Mouse (Mus musculus): ENCODE measurements at regions not wholly inside any gene's neighbourhood (a gene's known extent, or its start where the extent isn't known, plus 50 kb on each side); places are given as distances from the start of the nearest gene placed in this dataset.
A peak's percentile ranks its signal among the peaks of the same experiment; 100 is the strongest.

DNA sequence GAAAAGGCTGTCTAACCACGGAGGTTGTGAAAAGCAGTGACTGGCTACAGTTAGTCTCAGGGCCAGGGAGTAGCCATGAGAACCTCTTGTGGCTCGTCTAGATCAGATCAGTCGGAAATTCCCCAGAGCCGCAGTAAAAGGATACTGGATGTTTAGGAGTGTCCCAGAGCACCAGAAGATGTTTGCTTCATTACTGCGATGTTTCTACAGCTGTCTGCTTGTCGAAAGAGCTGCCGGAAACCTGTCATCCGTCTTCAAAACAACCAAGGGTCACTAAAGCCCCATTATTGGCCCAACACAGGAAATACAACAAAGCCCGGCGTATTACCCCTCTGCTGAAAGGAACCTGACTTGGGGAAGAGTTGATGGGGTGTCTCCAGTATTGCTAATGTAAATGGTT lies 245.2 kb upstream of the 1700056E22Rik start:
- no peak for DNase-seq

DNA sequence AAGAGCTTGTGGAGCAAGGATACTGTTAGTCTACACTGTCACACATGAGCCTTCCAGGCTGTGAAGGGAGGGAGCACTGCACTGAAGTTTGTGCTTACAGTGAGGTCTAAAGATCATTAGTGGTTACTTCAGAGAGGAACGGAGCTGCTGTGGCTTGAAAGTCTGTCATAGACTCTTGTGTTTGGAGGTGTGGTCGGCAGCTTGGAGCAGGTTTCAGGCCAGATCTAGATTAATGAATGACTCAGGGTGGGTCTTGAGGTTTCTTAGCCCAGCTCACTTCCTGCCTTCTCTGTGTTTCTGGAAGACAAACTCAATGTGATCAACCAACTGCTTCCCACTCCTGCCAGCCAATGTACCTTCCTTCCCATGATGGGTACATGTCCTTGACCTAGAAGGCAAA lies 242.9 kb upstream of the 1700056E22Rik start:
- DNase-seq = no peak

DNA sequence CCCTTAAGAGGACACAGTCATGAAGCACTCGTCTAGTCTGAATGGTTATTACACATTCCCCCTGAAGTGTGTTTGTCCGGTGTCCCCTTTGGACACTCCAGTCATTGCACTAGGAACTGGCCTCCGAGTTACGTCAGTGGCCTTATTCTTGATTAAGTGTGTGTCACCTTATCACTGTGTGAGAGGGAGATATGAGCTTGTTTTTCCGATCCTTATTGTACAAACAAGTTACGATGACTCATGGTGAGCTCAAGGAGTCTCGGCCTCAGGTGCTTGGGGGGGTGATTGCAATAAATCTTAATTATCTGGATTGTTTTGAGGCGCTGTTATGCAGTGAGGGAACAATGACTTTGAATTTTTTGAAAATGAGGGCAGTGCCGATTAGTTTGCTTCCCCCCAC lies 241.8 kb upstream of the 1700056E22Rik start:
- no peak for DNase-seq

DNA sequence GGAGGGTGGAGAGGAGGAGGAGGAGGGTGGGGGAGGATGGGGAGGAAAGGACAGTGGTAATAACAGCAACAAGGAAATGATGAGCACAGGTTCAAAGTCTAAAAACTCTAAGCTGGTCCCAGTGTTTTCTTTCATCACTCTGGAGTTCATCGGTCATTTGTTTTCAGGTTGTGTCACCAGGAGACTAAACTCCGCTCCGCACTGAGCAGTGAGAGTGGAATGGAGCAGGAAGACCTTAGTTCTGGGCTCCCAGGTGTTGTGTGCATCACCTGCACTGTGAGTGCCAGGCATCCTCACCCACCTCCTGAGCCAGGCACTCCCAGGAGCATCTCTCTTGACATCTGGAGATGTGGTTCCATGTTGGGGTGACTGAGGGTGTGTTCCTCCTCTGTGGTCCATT lies 241.3 kb upstream of the 1700056E22Rik start:
- DNase-seq = no peak

DNA sequence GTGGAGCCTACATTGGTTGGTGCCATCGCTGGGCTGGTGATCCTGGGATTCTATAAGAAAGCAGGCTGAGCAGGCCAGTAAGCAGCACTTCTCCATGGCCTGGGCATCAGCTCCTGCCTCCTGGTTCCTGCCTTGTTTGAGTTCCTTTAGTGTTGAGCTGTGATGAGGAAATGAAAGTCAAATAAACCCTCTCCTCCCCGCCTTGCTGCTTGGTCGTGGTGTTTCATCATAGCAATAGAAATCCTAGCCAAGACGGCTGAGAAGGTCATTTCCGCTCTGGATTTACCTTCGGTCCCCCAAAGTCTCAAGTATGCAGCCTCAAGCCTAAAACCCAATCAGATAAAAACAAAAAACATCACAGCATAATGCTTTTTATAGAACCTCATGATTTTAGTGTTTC lies 240.6 kb upstream of the 1700056E22Rik start:
- no peak for DNase-seq

DNA sequence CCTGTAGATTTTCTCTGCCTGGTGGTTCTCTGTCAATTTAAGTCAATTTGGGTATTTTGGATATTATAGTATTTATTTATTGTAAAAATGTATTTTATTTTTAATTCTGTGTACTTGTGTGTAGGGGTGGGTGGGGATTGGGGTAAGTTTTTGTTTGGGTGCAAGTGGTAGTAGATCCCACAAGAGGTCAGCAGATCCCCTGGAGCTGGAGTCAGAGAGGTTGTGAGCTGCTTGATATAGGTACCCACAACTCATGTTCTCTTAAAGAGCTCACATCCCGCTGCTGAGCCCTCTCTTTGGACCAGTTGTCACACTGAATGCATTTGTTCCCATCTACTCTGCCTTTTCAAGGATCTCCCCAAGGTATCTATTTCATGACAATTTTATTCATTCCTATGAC lies 239.6 kb upstream of the 1700056E22Rik start:
- no peak for DNase-seq

DNA sequence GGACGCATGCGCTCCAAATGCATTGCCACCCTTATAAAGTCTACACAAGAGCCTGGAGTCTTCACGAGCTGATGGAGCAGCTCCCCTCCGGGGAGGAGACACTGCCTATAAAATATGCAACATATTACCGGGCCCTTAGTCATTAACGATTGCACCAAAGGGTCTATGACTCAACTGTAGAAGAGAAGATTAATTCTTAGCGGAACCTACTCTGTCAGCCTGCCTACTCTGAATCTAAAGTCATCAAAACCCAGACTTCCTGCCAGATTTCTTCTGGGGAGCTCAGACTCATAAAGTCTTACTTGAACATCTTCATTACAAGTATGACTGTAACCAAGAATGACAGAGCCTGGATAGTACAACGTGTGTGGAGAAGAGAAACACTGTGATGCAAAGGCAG lies 237.2 kb upstream of the 1700056E22Rik start:
- no peak for DNase-seq

DNA sequence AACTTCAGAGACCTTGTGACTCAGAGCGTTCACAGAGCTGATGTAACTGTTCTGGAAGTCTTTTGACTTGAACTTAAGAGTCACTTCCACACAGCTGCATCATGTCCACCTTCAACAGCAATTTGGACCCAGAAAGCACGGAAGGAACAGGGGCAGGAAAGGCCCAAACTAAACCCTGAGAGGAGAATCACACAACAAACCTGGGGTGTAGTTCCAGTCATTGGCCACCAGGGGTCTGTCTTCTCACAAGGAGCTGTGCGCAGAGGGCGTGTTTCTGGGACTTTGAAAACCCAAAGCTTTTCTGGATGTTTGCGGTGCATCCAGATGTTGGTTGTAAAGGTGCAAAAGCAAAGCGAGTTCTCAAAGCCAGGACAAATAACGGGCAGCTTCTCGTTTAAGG lies 231.9 kb upstream of the 1700056E22Rik start:
- DNase-seq = peak; percentile 7

DNA sequence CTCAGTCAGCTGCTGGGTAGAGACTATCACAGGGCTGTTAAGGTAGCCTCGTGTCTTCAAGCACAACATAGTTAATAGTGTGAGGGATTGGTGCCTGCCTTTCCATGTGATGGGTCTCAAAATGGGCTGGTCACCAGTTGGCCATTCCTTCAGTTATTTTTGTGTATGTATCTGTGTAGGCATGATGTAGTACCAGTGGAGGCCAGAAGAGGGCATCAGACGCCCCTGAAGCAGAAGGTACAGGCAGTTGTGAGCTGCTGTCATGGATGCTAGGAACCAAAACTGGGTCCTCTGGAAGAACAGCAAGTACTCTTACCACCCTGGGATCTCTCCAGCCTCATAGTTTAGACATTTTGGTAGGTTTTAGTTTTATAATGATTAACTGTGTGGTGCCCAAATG lies 228.9 kb upstream of the 1700056E22Rik start:
- DNase-seq = no peak

DNA sequence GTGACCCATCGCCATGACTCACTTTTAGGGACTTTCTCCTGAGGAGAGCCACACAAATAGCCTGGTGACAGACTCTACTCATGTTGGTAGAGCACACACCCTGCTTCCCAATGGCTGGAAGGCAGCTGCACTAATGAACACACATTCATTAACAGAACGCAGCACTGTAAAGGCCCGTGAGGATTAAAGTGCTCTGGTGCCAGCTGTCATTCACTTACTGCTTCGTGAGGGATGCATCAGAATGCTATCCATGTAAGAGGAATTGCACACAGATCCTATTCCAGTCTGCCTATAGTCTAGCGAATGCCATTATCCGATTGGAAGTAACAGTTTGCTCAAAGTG lies 227.3 kb upstream of the 1700056E22Rik start:
- no peak for DNase-seq

DNA sequence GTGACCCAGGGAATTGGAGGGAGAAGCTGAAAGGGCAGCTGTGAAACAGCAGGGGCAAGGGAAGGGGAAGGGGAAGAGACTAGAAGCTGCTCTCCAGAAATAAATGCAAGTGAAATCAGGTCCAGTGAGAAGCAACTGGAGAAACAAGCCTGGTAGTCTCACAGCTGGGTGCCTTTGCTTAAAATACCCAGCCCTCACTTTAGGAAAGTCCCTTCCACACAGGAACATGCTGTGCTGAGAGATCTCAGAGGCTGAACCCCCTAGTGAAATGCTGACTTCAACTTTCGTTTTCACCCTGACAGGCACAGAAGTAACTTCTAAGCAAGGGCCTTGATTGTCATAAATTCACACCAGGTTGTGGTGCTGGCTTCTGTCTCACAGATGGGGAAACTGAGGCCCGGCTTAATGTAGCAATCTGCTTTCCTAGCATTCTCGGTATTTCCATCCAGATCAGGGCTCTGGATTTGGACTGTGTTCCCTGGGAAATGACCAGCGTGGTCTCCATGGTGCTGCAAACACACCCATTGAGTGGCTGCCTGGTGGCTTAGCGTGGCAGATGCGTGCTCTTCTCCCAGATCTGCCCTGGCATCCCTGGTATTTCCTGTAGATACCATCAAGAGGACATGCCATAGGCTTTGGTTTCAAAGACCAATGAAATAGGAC lies 226.8 kb upstream of the 1700056E22Rik start:
- no peak for DNase-seq

DNA sequence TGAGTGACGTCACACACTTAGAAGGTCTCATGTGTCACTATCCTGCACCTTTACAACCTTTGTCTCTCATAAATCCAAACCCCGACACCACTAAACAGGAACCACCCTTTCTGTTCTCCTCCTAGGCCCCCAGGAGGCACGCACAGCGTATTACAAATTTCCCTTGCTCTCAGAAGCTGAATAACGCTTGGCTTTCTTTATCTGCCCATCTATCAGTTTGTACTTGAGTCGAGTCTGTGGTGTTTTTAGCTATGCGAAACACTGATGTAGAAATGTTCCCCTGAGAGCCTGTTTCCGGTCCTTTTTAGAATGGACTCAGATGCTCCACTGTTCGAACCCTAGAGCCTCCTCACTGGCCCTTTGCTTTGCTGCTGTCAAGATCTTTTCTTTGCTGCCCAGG lies 225.8 kb upstream of the 1700056E22Rik start:
- no peak for DNase-seq

DNA sequence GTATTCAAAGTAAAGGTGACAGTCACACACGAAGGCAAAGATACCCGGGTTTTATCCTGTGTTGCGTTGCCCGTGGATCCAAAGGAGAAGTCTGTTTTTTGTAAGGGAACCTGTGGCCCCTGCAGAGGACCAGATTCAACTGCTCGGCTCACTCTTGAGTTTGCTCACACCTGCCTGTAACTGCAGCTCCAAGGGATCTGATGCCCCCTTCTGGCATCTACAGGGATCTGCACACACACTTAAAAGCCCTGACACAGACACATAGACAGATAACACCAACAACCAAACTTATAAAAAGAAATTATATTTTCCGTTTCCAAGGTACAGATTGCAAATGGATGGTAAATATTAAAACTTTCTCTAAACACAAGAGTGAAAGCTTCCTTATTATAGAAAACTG lies 223.3 kb upstream of the 1700056E22Rik start:
- no peak for DNase-seq

DNA sequence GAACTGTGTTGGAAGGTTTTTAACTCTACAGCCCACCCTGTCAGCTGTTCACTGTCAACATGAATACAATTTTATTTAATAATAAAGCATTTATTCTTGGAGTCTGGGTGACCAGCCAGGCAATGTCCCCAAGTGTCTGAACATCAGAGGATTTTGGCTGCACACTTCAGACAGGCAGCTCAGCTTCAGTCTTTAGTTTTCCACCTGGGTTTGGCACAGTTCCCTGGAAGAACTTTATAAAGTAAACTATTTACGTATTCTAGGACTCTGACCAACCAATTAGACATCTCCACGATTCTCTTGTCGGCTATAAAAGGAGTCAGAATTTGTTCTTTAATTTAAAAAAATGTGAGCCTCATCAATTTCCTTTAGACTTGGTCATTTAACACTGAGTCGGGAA lies 220.8 kb upstream of the 1700056E22Rik start:
- no peak for DNase-seq

DNA sequence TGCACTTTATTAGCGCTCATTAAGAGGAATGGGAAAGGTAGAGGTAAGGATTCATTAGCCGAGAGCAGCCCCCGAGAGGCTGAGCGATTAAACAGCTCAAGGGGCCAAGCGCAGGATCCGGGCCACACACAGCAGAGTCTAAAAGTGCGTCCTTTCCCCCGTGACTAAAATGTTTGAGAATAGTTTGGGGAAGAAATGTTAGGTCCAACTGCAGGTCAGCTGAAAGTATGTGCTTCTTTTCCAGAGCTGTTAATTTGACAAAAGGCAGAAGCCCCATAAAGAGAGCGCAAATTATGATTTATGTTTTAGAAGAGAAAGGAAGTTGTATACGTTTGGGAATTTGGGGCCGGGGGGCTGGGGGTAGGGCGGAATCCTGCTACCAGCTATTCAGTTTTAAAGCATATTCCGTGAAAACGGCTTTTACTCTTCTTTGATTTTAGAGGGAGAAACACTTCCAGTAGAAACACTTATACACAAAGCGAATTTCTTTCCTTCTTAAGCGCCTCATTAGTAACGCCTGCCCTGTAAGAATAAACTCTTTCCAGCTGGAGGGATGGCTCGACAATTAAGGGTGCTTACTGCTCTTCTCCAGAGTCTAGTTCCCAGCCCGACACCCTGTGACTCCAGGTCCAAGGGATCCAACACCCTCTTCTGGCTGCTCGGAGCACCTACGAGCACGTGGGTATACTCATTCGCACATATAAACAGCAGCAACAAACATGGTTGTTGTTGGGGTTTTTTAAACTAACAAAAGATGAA lies 210.8 kb upstream of the 1700056E22Rik start:
- no peak for DNase-seq

DNA sequence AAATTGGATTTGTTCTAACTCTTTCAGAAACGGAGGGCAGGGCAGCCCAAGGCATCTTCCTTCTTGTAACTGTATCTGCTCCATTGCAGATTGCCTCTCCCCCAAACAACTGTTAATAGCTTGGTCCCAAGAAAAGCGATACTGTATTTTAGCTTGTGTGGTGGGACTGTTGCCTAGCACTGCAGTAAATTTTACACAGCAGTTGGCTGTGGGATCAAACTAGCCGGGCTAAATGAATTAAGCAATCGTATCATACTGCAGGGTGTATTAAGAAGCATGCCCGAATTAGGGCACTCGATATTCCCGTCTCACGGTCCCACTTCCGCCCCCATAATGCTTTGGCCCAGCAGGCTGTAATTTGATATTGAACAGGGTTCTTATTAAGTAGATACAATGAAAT lies 210.2 kb upstream of the 1700056E22Rik start:
- no peak for DNase-seq

DNA sequence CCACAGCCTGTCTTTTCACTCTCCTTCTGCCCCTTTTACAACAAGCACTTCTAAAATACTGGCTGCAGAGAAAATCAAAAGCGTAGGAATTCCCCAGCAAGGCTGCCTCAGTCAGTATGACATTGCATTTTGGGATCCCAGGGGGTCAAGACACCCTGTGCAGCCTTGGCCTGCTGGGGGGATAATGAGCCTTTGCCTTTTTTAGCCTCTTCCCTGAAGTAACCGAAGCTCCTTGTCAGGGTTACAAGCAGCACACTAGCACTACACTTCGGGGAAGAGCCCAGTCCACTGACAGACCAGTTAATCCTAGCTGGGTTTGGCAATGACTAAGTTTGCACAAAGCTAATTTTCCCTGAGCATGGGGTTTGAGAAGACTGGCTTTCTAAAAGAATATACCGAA lies 207.7 kb upstream of the 1700056E22Rik start:
- no peak for DNase-seq

DNA sequence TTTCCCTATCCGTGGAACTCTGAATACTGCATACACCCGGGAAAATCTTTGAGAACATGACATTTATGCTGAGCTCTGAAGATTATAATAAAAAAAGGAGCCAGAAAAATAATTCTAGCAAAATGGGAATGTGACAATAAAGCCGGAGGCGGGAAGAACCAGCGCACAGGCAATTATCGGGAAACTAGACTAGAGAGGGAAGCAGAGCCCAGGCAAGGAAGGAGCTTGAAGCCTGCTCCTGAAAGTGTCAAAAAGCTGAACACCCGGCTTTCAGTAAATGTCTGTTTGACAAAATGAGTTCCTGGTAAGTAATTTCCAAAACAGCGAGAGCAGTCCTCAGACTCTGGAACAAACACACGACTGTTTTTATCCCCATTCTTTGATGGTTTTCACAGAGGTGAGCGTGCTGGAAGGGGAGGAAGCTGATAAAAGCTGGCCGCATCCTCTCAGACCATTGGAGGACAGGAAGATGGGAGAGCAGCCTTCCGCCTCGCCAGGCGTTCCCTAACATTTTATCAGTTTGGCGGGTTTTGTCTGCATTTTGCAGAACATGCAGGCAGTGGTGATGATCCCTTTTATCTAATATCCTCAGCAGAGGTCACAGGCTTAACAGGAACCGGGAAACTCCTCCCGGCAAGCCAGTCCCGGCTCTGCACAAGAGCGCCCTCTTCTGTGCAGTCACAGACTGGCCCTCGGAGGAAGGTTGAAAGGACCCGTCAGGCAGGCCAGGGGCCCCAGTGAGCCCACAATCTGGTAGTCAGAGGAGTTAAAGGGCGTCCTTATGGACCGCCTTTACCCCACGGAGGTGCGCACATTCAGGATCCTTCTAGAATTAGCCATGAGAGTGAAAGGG lies 201.3 kb upstream of the 1700056E22Rik start:
- peak; percentile 44 for DNase-seq

DNA sequence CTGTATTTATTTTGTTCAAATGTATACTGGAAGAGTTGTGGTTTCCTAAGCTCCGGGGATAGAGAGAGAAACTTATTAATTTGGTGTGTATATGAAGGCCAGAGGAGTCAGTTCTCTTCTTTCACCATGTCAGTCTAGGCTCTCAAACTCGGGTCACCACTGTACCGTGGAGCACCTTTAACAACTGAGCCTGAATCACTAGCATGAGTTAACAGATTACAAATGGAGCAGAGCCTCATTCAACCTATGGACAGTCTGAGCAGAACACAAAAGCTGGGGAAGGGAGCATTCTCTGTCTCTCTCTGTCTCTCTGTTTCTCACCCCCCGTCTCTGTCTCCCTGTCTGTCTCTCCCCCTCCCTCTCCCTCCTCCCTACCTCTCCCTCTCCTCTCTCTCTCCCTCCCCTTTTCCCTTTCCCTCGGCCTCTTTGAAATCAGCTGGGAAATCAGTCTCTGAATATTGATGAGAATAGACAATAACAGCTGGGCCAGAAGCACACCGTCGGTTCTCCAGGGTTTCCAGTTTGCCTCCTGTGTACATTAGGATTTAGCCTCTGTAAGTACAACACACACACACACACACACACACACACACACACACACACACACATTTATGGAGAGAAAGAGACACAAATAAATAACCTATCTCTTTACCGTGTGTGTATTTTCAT lies 200.4 kb upstream of the 1700056E22Rik start:
- DNase-seq = no peak

DNA sequence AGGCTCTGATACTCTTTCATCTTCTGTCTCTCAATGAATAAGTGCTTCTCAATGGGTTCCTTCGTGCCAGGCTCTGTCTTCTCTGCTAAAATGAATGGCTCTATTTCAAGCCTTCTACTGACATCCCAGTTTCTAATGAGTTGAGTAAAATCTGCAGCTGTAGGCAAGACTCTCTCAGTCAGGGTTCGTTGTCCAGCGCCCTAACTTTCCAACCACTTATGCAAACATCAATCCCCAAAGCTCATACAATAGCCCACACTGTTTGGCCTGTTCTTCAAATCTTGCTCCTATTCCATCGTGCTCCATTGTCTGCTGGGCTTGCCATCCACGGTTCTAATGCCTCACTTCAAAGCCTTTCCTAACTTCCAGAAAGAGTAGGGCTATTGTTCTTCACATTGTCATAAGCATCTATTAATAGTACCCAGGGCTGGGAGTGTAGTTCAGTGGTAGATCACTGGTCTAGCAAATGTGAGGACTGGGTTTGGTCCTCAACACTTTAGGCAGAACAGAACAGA lies 199.7 kb upstream of the 1700056E22Rik start:
- peak; percentile 2 for DNase-seq

DNA sequence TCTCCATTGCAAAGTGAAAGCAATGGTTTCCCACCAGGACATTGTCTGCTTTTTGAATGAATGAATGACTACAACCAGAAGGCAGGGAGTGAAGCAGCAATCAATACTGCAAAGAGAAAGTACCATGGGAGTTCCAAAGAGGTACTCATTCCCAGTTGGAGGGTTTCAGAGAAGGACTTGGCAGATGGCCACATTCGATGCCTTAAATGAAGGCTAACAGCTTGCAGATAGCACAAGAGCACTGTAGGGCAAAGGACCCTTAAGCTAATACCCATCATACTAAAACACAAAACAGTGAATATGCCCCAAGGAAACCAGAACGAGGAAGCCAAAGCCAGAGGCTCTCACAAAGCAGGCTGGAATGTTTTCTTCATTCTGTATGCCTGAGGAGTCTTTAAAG lies 188.2 kb upstream of the 1700056E22Rik start:
- DNase-seq = no peak

DNA sequence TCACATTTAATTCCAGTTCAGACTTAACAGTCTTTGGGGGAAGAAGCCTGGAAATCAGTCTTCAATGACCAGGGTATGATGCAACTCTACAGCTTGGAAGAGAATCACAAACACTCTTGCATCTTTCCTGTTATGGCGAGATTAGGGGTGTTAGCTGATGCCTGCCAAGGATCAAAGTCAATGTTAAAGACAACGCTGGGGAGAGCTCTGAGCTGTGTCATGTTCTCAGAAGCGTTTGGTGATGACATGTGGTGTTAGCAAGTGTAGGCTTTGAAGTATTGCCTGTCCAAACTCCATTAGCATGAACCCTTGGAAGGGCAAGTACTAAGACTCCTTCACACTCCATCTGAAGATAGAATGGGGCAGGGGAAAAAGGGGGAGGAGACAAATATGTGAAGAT lies 187.7 kb upstream of the 1700056E22Rik start:
- no peak for DNase-seq

DNA sequence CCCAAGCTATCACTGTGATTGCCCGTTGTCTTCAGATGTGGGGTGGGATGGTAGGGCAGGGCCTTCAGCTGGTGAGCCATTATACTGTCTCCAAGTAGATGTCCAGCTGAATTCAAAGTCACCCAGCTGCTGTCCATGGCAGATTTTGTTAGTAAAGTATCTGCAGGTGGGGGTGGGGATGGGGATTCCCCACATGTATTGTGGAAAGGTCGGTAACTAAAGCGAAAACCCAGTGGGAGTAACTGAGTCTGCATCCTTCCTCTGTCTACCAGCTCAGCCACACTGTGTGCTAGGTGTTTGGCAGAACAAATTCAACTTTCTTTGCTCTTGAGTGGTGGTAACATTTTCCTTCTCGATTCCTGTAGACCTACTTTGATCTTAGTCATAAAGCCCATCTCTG lies 163.2 kb upstream of the 1700056E22Rik start:
- DNase-seq = no peak
